Mouse (Mus musculus) spleen, adult 12 weeks (tissue): ENCODE measurements around the gene Grm6.
A peak's percentile ranks its signal among the peaks of the same experiment; 100 is the strongest.

Source experiments
- DNase-seq: peaks from one replicate; pipeline ENCODE4 v3.0.0; 2022; ENCODE audit warnings: low spot score

Grm6 gene

DNA sequence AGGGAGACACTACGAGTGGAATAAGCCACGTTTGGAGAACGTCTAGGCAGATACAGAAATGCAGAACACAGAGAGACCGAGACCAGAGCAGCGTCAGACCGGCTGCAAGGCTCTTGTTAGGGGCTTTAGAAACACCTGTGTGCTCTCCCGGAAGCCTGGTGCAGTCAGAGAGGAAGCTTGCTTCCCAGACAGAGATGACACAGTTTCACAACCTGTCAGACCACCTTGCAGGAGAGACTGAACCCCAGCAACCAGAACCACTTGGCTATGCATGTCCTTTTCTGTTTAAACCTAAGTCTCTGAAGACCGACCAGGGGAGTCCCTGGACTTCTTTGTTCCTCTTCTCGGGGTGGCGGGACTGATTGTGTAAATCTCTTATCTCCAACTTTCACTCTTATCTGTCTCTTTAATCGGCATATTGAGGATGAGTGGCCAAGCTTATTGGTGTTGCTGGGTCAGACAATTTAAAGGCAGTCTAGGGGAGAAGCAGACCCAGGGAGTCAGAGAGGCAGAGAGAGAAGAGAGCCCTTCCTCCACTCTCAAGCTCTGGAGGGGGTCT, at the start of gene Grm6:
Gene Grm6, plus strand, starts transcription at position 509 of the 559 bp plus-strand sequence.
- DNase-seq, result no peak

DNA sequence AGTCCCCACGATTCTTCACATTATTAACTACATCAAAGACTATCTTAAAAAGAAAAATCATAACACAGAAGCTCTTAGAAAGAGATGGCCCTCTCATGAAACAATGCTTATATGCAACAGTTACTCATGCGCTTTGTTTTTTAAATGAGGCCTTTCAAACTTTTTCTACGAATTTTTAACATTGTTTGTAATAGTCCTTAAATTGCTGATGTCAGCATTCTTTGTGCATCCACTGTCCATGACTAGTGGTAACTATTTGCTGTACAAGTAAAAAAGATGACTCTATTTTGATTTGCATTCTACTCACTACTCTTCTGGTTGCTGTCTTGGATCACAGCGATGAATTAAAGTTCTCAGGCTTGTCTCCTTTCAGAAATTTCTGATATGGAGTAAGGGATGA, 36.3 kb upstream of the Grm6 start:
- no peak for DNase-seq

DNA sequence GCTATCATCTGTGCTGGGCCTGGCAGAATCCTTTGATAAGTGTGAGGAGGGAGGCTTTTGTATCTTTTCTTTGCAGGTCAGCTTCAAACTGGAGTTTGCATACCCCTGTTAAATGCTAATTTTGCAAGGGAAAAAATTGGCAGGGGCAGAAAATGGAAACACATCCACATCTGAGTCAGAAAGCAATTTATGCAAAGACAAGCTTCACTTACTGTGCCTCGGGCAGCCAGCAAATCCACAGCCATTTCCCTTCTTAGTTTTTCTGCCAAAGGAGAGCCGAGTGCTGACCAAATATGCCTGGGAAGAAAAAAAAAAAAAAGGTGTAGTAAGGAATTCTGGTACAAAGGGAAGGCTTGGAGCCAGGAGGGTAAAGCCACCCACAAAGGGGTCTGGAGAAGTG, 24.3 kb upstream of the Grm6 start:
- no peak for DNase-seq

DNA sequence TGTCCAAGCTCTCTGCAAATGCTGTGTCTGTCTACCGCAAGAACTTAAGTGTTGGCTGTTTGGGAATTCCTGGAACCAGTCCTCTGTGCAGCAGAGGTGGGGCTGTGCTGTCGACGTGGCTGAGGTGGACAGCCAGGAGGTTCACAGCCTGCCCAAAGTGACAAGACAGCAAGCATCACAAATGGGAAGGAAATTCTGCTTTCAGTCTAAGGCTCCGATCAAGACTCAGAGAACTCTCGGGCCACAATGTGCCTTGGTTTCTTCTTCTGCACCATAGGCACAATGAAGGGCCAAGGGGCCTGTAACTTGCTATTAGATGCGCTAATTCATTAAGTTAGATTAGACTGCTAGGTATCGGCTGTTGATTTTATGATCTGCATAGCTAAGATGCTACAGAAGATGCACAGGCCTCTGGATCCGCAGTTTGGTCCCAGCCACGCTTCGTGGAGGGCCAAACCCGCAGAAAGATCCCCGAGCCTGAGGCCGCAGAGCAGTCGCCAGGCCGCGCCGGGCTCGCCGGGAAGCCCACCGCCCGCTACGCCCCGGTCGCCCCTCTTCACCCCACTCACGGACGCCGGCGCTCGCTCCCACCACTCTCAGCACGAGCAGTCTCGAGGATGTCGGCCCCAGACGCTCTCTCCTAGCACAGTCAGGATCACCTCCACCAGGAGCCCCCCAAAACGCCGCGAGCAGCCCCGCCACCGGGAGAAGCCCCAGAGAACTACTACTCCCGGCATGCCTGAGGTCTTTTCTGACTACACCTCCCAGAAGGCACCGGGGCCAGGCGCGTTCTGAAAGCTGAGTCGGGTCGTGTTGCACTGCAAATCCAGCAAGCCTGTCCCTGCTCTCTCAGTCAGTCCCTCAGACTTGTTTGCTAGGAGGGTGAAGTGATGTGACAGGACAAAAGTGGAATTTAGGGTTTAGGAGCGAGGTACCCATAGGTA, 23.2 kb upstream of the Grm6 start, which contains the start of gene Zfp354c:
Gene Zfp354c, minus strand, starts transcription at position 715 of the 944 bp plus-strand sequence.
- peak; percentile 45 for DNase-seq

DNA sequence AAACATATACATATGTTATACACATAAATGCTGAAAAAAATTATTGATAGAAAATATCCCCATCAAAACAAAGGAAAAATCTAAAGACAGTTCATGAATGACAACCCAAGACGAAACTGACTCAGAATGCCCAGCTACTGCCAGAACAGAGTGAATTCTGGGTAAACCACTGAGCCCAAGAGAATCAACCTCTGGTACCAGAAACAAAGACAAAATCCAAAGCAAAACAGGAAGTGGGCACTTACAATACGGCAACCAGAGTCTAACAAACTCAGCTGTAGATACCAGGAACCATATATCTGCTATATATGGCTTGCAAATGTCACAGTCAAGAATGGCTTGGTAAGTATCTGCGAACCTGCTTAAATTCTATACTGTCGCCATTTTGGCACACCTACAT, 14.8 kb upstream of the Grm6 start:
- no peak for DNase-seq

DNA sequence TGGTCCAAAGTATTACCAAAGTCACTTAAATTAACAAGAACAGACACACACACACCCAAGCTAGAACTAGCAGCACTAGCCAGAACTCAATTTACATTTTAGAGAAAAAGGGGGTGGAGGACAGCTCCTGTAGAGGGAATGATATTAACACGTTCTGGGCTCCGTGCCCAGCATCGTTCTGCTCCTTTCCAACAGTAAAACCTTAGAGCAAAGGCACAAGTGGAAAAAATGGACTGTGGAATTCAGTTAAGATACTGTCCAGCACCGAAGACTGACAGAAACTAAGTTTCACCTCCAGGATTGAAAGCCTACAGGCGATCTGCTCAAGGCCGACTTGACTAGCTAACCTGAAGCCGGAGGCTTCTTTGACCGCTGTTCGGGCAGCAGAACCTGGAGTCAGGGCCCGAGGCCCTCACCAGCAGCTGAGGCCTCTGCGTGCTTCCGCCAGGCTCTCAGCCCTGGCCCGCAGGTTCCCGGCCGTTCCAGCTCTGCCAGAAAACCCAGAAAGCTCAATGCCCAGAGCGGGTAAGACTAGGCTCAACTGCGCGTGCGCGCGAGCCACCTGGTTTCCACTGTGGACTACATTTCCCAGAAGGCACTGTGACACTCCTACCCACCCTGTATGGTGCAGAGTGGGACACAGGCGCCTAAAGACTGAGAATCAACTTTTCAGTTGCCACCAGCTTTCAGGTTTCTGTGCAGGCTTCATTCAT, 9.3 kb upstream of the Grm6 start, which contains the start of gene Zfp879:
Gene Zfp879, minus strand, starts transcription at position 530 of the 713 bp plus-strand sequence.
- peak; percentile 66 for DNase-seq

DNA sequence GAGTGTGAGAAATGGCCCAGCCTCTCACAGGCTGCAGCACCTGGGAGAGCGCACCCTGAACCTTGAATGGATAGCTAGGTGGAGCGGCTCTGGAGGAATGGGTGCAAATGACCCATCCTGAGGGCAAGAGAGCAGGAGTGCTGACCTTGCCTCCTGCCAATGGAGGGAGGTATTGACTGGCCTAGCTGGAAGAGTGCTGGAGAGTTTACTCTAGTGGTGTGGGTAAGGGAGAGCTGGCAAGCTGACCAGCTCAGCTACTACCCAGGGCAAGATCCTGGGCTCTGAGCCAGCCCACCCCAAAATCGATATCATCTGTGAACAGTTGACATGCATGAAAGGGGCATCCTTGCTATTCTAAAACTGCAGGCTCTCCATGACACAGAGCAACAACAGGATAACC, 4.5 kb upstream of the Grm6 start:
- no peak for DNase-seq

DNA sequence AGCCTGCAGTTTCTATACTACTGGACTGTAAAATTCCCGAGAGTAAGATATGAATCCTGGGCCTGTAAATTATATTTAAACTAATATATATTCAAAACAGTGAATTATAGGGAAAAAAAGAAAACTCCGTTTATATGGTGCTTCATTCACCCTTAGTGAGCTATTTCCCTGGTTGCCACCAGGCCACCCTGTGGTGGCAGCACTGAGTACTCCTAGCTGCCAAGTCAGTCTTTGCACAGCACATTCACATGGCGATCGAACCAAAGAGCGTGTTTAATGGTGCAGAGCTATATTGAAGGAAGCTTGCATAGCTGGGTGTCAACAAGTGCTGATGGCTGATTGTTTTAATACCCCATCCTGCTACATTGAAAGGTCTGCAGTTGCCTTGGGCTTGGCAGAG, 3.4 kb upstream of the Grm6 start:
- no peak for DNase-seq

DNA sequence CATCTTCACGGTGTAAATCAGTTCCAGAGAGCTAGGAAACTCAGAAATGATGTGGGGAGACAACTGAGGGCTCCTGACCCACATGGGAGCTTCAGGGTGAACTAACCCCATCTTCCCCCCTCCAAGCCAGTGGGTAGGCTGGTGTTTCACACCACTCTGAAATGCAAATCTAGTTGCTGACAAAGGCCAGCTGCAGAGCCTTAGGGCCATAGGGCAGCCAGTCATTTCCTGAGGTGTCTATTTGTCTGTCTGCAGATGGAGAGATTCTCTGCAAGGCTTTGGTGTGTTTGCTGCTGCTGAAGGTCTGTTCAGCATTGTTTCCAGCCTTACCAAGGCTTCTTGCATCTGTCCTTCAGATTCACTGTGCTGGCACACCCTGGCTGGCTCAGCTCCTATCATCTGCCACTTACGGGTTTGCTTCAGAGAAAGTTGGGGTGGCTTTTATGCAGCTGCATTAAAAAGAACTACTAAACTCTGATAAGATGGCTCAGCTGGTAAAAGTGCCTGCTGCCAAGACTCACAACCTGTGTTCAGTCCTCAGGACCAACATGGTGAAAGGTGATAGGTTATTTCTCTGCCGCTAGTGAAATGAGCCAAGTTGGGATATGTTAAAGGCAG, 1.9 kb upstream of the Grm6 start:
- DNase-seq, result no peak

DNA sequence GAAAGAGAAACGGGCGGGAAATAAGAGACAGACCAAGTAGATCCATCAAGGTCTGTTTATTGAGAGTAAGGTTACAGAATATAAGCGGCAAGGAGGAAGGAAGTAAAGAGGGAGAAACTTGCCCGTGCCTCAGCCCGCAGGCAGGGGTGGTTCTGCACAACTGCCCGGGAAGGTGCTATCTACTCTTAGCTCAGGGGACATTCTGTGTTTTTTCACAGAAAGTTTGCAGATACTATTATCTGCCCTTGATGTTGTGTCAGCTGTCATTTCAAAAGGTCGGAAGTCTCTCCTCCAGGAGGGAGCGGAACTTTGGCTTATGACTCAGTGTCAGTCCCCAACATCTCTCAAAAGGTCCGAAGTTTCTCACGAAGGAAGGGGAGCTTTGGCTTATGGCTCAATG, 1.2 kb upstream of the Grm6 start:
- no peak for DNase-seq

DNA sequence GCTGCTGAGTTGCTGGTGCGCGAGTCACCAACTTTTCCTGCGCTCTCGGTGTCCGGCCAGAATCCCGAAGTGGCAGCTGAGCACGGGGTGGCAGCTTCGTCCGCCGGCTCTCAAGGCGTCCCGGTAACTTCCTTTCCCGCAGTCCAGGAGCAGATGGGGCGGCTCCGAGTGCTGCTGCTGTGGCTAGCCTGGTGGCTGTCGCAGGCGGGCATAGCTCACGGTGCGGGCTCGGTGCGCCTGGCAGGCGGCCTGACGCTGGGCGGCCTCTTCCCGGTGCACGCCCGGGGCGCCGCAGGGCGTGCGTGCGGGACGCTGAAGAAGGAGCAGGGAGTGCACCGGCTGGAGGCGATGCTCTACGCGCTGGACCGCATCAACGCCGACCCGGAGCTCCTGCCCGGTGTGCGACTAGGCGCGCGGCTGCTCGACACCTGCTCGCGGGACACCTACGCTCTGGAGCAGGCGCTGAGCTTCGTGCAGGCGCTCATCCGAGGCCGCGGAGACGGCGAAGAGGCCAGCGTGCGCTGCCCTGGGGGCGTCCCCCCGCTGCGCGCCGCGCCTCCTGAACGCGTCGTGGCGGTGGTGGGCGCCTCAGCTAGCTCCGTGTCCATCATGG, 610 bp downstream of the Grm6 start:
- no peak for DNase-seq

DNA sequence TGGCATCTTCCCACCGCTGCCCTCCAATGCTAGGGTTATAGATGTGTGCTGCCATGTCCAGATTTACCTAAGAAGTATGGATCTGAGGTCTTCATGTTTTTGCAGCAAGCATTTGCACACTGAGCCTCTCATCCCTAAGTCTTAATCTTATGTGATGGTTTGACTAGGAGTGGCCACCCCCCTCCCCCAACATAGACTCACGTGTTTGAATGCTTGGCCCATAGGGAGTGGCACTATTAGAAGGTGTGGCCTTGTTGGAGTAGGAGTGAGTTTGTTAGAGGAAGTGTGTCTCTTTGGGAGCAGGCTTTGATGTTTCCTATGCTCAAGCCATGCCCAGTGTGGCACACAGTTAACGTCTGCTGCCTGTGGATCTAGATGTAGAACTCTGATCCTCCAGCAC, 28.2 kb downstream of the Grm6 start:
- no peak for DNase-seq

DNA sequence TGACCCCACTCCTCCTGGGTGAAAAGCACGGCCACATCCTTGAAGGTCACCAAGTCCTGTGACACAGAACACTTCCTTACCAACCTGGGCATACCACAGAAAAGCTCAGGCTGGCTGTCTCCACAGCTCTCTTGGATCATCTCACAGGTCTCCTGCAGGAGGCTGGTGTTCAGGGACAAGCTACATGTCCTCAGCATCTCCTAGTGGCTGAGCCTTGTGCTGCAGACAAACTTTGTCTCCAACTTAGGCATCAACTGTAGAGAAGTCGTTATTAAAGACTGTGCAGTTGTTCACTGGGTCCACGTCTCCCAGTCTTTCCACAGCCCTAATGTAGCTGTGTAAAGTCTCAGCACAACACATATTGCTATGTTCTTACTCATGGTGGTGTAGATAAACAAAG, 33.3 kb downstream of the Grm6 start:
- DNase-seq, result no peak

DNA sequence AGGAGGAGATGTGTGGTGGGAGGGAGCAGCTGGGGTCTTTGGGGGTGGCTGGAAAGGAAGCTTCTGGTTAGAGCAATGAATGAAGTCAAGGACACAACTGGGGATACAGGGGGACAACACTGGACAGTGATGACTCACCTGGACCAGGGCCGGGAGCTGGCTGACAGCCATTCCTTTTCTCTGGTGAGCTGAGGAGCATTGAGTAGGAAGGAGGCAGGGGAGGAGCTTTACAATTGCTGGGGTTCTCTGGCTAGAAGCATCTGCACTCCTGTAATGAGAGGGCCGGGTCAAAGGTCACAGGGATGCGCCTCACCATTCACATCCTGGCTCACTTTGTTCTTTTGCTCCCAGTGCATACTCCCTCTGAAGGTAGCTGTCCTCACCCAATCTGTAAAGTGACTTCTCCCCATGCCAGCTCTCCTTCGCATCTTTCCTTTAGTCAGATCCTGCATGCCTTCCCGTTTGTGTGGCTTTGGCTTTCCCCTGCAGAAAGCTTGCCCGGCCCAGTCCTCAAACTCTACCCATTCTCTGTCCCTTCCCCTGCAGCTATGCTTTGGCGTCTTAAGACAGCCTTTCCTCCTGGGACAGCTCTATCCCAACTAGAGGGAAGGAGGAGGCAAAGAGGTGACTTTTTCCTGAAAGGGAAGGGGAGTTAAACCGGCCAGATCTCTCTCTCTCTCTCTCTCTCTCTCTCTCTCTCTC, 35.9 kb downstream of the Grm6 start:
- no peak for DNase-seq

DNA sequence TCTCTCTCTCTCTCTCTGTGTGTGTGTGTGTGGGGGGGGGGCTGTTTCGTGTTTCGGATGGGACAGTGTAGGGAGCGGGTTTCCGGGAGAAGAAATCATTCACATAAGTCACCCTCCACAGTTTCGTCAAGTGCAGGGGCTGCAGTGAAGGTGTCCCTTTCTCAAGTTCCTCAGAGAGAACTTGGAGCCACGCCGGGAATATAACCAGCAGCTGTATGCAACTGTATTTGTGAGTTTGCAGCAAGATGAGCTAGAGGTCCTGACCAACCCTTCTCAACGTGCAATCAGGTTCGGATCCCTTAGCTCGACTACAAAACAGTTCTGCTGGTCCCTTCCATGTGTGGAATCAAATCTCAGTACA, 36.4 kb downstream of the Grm6 start:
- DNase-seq, result no peak

DNA sequence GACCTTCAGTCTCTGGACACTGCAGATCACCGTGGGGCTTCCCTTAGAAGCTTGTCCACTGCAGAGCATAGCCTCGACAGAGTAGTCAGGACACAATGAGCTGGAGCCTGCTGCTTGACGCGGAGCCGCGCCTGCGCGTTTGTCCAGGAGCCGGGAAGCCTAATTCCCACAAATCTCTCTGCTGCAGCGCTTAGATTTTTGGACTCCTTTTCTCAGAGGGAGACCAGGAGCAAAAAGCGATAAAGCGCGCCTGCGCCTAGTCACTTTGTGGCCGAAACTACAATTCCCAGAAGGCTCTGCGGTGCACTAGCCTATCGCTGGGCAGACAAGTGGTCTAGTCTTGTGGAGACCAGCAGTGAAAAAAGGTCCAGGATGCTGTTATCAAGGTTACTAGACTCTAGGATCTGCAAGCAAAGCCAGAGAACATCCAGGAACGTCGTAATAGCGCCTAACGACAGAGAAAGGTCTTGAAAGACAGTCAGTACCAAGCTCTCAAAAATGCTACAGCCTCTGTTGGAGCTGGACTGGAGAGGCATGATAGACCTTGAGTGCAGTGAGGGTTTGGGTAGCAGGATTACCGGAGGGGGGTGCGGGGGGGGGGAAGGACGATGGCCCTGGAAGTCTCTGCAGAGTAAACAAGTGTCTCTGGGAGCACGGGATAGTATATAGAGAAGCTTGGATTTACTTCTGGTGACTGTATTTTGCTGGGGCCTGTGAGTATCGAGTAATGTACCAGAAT, 37.1 kb downstream of the Grm6 start, which contains the start of gene Zfp454:
Gene Zfp454, minus strand, starts transcription at position 262 of the 739 bp plus-strand sequence.
- DNase-seq, result no peak

DNA sequence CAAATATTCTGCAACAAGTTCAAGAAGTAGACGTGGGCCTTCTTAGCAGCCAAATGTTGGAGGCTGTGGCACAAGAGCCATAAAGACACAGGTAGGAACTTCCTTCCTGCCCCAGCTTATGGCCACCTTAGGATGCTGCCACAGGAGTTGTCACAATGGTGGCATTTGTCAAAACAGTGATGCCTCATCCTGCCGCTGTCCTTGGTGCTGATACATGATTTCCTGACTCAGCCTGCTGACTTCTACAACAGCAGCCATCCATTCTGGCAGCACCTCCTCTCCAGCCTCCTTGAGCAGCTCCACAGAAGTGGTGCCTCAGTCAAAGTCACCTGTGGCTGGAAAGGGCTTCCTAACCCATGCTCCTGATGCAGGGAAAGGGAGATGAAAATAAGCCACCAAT, 42.0 kb downstream of the Grm6 start:
- DNase-seq, result no peak

DNA sequence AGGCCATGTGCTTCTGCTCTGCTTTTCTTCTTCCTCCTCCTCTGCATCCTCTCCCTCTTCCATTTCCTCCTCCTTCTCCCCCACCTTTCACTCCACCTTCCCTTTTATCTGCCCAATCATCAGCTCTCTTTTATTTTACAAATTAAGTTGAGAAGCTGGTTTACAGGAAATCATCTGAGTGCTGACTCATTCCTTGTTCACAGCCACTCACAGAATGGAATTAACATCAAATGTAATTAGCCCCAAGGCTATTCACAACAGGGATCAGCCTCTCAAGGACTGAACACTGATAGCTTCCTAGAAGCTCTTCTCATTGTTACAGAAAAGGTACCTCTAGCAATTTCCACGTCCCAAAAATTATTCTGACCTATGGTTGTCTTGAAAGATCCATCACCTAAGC, 46.9 kb downstream of the Grm6 start:
- DNase-seq, result no peak

DNA sequence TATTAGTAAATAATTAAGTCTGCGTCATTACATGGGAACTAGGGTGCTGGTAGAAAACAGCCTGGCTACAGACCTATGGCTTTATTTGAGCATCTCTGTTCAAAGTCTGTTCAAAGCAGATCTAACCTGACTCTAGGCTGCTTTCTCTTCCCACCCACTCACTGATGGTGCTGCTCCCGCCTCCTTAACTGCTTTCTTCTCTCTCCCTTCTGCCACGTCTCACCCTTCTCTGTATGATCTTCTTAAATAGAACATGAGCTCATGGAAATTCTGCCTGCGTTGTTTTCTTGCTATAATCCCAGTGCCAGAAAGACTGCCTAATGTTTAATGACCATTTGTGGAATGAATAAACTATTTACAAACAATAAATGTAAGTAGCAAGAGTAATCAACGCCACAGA, 57.7 kb downstream of the Grm6 start:
- no peak for DNase-seq

DNA sequence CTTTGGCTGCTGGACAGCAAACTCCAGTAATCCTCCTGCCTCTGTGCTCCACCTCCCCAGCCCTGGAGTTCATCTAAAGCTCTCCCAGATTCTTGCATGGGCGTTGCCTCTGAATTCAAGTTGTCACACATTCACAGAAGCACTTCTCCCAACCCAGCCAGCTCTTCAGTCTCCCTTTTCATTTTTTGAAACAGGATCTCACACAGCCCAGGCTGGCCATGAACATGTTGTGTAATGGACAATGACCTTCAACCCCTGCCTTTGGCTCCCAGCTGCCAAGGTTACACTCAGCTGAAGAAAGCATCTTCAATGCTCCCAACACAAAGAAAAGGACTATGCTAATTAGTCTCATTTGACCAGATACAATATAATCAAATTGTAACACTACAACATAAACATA, 62.8 kb downstream of the Grm6 start:
- DNase-seq, result no peak

DNA sequence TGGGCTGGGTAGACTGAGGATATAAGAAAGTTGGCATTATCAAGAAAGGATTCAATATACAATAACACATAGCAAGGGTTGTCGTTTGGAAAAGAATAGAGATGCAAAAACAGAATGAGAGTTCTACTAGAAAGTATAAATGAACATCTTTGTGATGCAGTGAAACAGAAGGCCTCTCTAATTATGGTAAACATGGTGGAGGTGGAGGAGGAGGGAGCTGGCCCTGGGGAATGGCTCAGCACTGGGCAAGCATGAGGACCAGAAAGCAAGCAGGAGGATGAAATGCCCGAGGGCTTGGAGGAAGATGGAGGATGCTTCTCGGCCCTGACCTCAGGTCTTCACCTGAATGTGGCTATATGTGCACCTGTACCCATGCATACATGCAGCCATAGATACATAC, 64.0 kb downstream of the Grm6 start:
- no peak for DNase-seq
